Mouse (Mus musculus): ENCODE measurements around the gene Cdc6. TPM values are rescaled to one million over a fixed set of nuclear protein-coding genes. Genes with fewer than 3 reads are reported as not detected.

Gene Cdc6
- polyA plus RNA-seq, 1 experiment from 2014 or later = 7.0 TPM

- Histone ChIP-seq H3K4me2 (replicated peaks; ENCODE audit: low read depth) (peak overlapping the region; percentile 41), H3K9ac (ENCODE audit: low read length) (no peak overlapping the region), H3K36me3 (ENCODE audit: control insufficient read depth, insufficient read depth, low read length) (no peaks in the 10 kb centered on the region), H3K27me3 (ENCODE audit: control insufficient read depth, insufficient read depth, low read length) (no peaks in the 10 kb centered on the region), H3K4me3 (ENCODE audit: low read depth, low read length) (0 out of 2 replicates have a peak overlapping the region, but pooled peaks have one; percentile 4), H3K27ac (replicated peaks) (peak overlapping the region; percentile 83), H3K9me3 (ENCODE audit: control insufficient read depth, low read length) (no peaks in the 10 kb centered on the region), H3K4me1 (replicated peaks; ENCODE audit: control insufficient read depth, insufficient read depth) (peaks cover 33% of the 10 kb centered on the region; the same call in 1 of the 2 replicates)
- DNase-seq (ENCODE audit: low spot score) (peak; percentile 82), ATAC-seq (ENCODE audit: low FRiP score, low TSS enrichment) (peak; percentile 37; the same call in 1 of the 2 replicates)
- 4% methylated on average over 10 of the region's 10 CpGs for WGBS
- TF ChIP-seq CTCF (IDR thresholded peaks at IDR 0.05; ENCODE audit: low read depth) (peak; percentile 79), EP300 (optimal IDR thresholded peaks at IDR 0.05) (no peak)
These were observed 46.8 kb downstream of the Cdc6 start for GRCm38 (mm10) chr11:98954373-98954772.

- no peak for ATAC-seq (ENCODE audit: low FRiP score, low TSS enrichment)
- no peaks in the 10 kb centered on the region for H3K9me3 ChIP-seq (ENCODE audit: control insufficient read depth, low read length)
- H3K27me3 ChIP-seq (ENCODE audit: control insufficient read depth, insufficient read depth, low read length) = no peaks in the 10 kb centered on the region
- peak overlapping the region; percentile 41 for H3K9ac ChIP-seq (ENCODE audit: low read length)
- no peaks in the 10 kb centered on the region for H3K36me3 ChIP-seq (ENCODE audit: control insufficient read depth, insufficient read depth, low read length)
- no peak for DNase-seq (ENCODE audit: low spot score)
- no peak overlapping the region for H3K4me3 ChIP-seq (ENCODE audit: low read depth, low read length)
- TF ChIP-seq CTCF (IDR thresholded peaks at IDR 0.05; ENCODE audit: low read depth) (no peak), EP300 (optimal IDR thresholded peaks at IDR 0.05) (no peak)
- H3K27ac ChIP-seq (replicated peaks) = peak overlapping the region; percentile 83
- WGBS = 19% methylated on average over 17 of the region's 17 CpGs
- H3K4me2 ChIP-seq (replicated peaks; ENCODE audit: low read depth) = peak overlapping the region; percentile 41
- peaks cover 27% of the 10 kb centered on the region; the same call in 1 of the 2 replicates for H3K4me1 ChIP-seq (replicated peaks; ENCODE audit: control insufficient read depth, insufficient read depth)
These were observed 47.5 kb downstream of the Cdc6 start for GRCm38 (mm10) chr11:98954801-98955706.

- TF ChIP-seq CTCF (IDR thresholded peaks at IDR 0.05; ENCODE audit: low read depth) (no peak), EP300 (optimal IDR thresholded peaks at IDR 0.05) (no peak)
- ATAC-seq (ENCODE audit: low FRiP score, low TSS enrichment) (no peak), DNase-seq (ENCODE audit: low spot score) (no peak)
- Histone ChIP-seq H3K9me3 (ENCODE audit: control insufficient read depth, low read length) (no peaks in the 10 kb centered on the region), H3K27ac (replicated peaks) (peak overlapping the region; percentile 40; the same call in 1 of the 2 replicates), H3K9ac (ENCODE audit: low read length) (0 out of 2 replicates have a peak overlapping the region, but pooled peaks have one; percentile 23), H3K36me3 (ENCODE audit: control insufficient read depth, insufficient read depth, low read length) (no peaks in the 10 kb centered on the region), H3K27me3 (ENCODE audit: control insufficient read depth, insufficient read depth, low read length) (no peaks in the 10 kb centered on the region), H3K4me2 (replicated peaks; ENCODE audit: low read depth) (no peak overlapping the region), H3K4me1 (replicated peaks; ENCODE audit: control insufficient read depth, insufficient read depth) (peaks cover 19% of the 10 kb centered on the region; the same call in 1 of the 2 replicates), H3K4me3 (ENCODE audit: low read depth, low read length) (no peak overlapping the region)
- WGBS = 34% methylated on average over 7 of the region's 7 CpGs
These were observed 48.2 kb downstream of the Cdc6 start for GRCm38 (mm10) chr11:98955707-98956235.

- H3K4me2 ChIP-seq (replicated peaks; ENCODE audit: low read depth) = no peak overlapping the region
- no peaks in the 10 kb centered on the region for H3K27me3 ChIP-seq (ENCODE audit: control insufficient read depth, insufficient read depth, low read length)
- H3K9me3 ChIP-seq (ENCODE audit: control insufficient read depth, low read length) = no peaks in the 10 kb centered on the region
- no peak overlapping the region for H3K9ac ChIP-seq (ENCODE audit: low read length)
- TF ChIP-seq CTCF (IDR thresholded peaks at IDR 0.05; ENCODE audit: low read depth) = no peak
- TF ChIP-seq EP300 (optimal IDR thresholded peaks at IDR 0.05) = no peak
- H3K36me3 ChIP-seq (ENCODE audit: control insufficient read depth, insufficient read depth, low read length) = no peaks in the 10 kb centered on the region
- DNase-seq (ENCODE audit: low spot score) (no peak), ATAC-seq (ENCODE audit: low FRiP score, low TSS enrichment) (no peak)
- no peak overlapping the region for H3K27ac ChIP-seq (replicated peaks)
- no peak overlapping the region for H3K4me3 ChIP-seq (ENCODE audit: low read depth, low read length)
- H3K4me1 ChIP-seq (replicated peaks; ENCODE audit: control insufficient read depth, insufficient read depth) = peaks cover 19% of the 10 kb centered on the region; the same call in 1 of the 2 replicates
- WGBS = 81% methylated on average over 10 of the region's 10 CpGs
These were observed 48.7 kb downstream of the Cdc6 start for GRCm38 (mm10) chr11:98956340-98956739.

- H3K27ac ChIP-seq (replicated peaks) = peak overlapping the region; percentile 92
- H3K9ac ChIP-seq (ENCODE audit: low read length) = peak overlapping the region; percentile 82
- no peaks in the 10 kb centered on the region for H3K9me3 ChIP-seq (ENCODE audit: control insufficient read depth, low read length)
- H3K4me3 ChIP-seq (ENCODE audit: low read depth, low read length) = peak overlapping the region; percentile 70
- DNase-seq (ENCODE audit: low spot score) (peak; percentile 91), ATAC-seq (ENCODE audit: low FRiP score, low TSS enrichment) (peak; percentile 69)
- H3K27me3 ChIP-seq (ENCODE audit: control insufficient read depth, insufficient read depth, low read length) = no peaks in the 10 kb centered on the region
- H3K4me2 ChIP-seq (replicated peaks; ENCODE audit: low read depth) = peak overlapping the region; percentile 99
- 2% methylated on average over 43 of the region's 43 CpGs for WGBS
- H3K36me3 ChIP-seq (ENCODE audit: control insufficient read depth, insufficient read depth, low read length) = no peaks in the 10 kb centered on the region
- TF ChIP-seq CTCF (IDR thresholded peaks at IDR 0.05; ENCODE audit: low read depth) = 0 out of 2 replicates have a peak, but pooled peaks have one; percentile 15
- no peak for TF ChIP-seq EP300 (optimal IDR thresholded peaks at IDR 0.05)
- peaks cover 15% of the 10 kb centered on the region for H3K4me1 ChIP-seq (replicated peaks; ENCODE audit: control insufficient read depth, insufficient read depth)
These were observed 52.1 kb downstream of the Cdc6 start for GRCm38 (mm10) chr11:98959437-98960312.
